Mouse (Mus musculus) adrenal gland, postnatal 25 days (tissue): ENCODE measurements around the gene Guca1b. TPM values are rescaled to one million over a fixed set of nuclear protein-coding genes. Genes with fewer than 3 reads are reported as not detected.
"Not testable (repeated sequence)": the region's sequence is repeated elsewhere in the genome, so short reads cannot be mapped to it uniquely, and the experiment has no call there.

Experiments used
- DNase-seq: peaks from one replicate; pipeline ENCODE4 v3.0.0; 2021; ENCODE audit warnings: mixed read lengths
- total RNA-seq: library from RNA; stranded (reverse); gene quantifications from 2 replicates; pipeline ENCODE4 v1.2.3, GENCODE M21; 2021

Gene Guca1b
- total RNA-seq, 1 experiment from 2014 or later: 1.6 TPM

DNA sequence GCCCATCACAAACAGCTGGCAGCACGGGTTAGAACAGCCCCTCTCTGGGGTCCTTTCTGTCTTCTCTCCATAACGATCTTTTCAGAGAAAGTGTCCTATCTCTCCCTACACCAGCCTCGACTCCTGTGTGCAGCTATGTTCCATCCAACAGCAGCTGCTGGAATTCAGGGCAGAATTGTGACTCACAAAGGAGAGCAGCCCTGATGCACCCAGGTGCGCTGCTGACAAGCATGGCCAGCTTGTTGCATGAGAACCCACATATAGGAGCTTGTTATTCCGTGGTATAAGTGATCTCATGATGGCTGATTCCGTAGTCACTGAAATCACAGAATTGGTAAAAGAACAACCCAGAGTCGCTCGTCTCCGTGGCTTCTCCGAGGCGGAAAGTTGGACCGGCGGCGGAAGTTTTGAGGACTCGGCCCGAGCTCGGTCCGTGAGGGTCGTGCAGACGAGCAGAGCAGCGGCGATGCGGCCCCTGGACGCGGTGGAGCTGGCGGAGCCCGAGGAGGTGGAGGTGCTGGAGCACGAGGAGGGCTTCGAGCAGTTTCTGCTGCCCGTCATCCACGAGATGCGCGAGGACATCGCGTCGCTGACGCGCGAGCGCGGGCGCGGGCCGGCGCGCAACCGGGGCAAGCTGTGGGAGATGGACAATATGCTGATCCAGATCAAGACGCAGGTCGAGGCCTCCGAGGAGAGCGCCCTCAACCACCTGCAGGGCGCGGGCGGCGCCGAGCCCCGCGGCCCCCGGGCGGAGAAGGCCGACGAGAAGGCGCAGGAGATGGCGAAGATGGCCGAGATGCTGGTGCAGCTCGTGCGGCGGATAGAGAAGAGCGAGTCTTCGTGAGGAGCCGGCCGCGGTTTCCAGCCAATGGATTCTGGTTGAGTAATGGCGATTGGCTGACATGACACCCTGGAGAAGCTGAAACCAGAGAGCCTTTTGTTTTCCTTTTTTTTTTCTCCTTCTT lies 25.0 kb downstream of the Guca1b start:
- DNase-seq: not testable (repeated sequence)

DNA sequence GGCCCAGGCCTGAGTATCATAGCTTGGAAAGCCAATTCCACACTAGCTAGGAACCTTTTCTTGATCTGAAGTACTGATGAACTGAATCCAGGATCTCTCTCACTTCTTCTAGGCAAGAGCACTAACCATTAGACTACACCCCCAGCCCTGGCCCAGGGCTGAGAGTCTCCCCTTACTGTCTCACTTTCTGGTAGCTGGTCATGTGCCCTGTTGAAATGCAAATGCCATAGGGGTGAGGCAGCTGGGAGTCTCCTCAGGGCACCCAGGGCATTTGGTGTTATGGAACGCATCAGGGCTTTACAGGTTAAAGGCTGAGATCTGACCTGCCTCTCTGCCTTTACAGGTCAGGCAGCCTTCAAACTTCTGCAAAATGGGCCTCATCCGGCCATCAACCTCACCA lies 35.0 kb downstream of the Guca1b start:
- DNase-seq: no peak

DNA sequence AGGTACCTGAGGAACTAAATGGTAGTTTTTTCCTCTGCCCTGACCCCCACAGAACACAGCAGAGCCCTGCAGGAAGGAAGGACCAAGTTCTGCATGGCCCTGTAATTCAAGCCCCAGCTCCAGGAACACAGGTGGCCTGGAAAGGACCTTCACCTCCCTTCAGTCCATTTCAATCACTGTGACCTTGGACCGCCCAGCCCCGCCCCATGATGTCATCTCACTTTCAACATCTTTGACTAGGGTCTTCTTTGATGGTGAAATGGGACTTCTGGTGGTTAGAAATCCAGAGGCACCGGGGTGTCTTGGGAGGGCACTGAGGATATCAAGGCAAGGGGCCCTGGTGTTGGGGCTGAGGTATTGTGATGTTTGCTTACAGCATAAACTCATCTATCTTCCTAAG lies 36.4 kb downstream of the Guca1b start:
- DNase-seq: no peak

DNA sequence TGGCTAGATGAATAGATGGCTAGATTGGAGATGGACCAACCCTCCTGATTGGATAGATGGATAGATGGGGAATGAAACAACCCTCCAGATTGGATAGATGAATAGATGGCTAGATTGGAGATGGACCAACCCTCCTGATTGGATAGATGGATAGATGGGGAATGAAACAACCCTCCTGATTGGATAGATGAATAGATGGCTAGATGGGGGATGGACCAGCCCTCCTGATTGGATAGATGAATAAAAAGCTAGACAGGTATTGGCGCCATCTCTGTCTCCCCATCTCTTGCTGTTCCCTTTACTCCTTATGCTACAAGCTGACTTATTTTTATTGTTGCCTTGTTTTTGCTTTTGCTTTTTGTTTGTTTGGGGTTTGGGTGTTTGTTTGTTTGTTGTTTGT lies 37.4 kb downstream of the Guca1b start:
- not testable (repeated sequence) for DNase-seq

DNA sequence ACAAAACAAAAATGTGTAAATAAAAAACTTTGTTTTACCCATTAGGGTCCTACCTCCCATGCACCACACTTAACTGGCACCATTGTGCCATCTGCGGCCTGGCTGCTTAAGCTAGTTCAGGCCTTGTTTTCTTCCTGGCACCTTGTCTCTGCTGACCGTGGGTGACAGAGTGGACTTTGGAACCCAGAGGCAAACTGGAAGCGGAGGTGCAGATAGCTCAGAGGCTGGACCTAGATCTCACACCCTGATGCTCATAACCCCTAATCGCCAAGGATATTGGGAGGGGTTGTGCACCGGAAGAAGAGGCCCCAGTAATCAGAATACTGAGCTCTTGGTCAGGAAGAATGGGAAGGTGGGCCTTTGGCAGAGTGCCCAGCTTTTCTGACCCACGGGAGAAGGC lies 39.0 kb downstream of the Guca1b start:
- DNase-seq: no peak

DNA sequence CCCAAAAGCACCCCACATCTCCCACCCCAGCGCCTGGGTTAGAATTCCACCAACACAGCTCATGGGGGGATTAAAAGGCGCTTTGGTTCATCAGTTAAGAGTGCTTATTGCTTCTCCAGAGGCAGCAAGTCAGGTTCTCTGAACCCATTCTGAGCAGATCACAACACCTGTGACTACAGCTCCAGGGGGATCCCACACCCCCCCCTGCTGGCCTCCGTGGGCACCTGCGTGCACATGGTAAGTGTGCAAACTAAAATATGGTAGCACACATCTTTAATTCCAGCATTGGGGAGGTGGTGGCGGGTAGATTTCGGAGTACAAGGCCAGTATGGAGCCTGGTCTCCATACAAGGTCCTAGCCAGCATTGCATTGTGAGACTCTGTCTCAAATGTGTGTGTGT lies 42.1 kb downstream of the Guca1b start:
- DNase-seq: no peak

DNA sequence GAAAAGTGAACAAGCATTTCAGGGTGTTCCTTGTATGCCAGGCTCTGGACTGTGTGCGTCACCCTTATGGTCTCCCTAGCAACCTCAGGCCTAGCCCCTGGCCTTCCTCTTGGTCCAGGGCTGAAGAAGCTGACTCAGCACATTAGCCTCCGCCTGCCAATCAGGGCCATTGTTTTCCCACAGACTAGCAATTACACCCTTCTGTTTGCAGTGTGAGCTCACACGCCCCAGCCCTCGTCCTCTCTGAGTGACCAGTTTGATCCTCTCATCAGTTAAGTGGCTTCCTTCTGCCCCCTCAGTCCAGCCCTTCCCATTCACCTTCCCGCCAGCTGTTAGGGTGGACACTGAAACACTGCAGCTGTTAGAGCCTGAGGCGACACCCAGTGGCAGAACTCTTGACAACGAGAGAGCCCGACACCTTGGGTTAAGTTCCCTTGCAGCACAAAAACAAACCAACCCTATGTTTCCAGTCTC lies 43.7 kb downstream of the Guca1b start:
- DNase-seq: peak; percentile 38

DNA sequence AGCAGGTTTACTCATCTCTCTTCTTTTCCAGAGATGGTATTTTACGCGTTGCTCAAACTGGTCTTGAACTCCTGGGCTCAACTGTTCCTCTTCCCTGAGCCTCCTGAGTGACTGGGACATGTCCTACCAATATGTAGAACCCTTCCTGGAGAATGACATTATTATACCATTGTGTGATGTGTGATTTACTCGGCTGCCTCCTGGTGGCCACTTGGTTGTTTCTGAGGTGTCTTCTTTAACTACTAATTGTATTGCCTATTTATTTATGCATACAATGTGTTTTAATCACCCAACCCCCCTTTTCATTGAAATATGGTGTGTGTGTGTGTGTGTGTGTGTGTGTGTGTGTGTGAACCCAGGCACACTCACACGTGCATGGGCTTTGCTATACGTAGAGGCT lies 45.6 kb downstream of the Guca1b start:
- DNase-seq: no peak

DNA sequence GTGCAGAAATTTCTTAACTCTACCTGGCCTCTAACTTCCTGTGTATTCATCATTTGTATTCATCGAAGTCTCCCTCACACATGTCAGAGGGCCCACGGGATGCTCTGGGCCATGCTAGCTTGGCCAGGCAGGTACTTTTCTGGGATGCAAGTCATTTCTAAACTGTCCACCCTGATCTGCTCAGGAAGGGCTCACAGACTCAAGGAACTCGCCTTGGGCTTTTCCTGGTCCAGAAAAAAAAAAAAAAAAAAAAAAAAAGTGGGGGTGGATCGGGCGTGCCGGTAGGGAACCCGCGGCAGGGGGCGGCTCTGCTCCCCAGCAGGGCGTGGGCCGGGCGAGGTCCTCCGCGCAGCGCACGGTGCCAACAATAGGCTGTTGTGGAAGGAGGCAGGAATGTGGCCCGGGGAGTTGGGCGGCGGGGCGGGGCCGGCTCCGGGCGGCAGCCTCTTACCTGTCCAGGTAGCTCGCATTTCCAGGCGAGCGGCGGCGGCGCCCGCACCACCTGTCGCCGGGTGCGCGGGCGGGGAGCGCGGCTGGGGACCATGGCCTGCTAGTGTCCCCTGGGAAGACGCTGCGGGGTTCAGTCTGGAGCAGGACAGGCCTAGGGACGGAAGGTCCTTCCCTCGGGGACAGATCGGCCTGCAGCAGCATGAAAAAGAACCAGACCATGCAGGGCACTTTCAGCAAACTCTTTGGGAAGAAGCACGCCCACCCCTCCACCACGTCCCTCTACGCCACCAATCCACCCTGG lies 51.1 kb downstream of the Guca1b start, which contains the start of gene AI661453:
AI661453 (plus strand) TSS at position 460 of the 751 bp plus-strand sequence.
- DNase-seq: no peak

DNA sequence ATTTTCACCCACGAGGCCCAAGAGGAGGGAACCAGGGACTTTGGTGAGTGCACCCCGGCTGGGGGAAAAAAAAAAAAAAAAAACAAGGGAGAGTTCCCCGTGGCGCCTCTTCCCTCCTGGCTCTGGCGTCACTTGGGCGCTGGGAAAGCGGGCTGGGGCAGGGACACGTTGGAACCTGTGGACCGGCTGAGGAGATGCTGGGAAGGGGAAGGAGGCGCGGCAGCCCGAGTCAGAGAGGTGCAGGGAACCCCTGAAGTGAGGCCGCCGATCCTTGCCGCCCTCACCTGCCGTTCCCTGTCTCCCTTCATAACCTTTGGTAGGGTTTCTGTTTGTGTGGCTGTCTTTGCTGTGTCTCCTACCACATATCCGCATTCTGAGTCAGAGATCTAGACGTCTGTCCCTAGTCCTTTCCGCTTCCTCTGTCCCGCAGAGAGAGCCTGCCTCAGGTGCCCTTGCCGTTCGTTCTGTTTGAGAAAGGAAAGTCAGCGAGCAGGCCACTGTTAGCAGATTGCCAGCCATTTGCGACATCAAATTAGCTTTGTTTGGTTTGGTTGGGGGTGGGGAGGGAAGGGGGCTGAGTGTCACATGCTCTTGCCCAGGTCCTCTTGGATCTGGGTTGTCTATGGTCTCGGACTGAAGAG lies 51.8 kb downstream of the Guca1b start, which contains the start of gene 1700001C19Rik:
1700001C19Rik (minus strand) TSS at position 470 of the 641 bp plus-strand sequence.
- DNase-seq: no peak

DNA sequence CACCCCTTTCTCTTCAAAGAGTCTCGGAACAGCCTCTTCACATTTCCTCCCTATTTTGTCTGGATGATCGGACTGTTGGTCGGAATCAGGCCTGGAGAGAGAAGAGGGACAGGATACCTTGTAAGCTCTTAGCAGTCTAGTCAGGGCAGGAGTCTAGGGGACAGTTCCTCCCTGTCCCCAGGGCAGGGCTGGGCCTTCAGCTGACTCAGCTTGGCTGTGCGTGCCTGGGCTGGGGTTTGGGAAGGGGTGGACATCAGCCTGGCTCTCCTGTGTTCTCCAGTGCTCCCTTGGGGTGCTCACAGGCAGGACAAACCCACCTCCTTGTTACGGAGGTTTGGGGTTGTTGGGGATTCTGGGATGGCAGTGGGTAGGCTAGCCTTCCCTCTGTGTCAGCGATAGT lies 53.4 kb downstream of the Guca1b start:
- no peak for DNase-seq

DNA sequence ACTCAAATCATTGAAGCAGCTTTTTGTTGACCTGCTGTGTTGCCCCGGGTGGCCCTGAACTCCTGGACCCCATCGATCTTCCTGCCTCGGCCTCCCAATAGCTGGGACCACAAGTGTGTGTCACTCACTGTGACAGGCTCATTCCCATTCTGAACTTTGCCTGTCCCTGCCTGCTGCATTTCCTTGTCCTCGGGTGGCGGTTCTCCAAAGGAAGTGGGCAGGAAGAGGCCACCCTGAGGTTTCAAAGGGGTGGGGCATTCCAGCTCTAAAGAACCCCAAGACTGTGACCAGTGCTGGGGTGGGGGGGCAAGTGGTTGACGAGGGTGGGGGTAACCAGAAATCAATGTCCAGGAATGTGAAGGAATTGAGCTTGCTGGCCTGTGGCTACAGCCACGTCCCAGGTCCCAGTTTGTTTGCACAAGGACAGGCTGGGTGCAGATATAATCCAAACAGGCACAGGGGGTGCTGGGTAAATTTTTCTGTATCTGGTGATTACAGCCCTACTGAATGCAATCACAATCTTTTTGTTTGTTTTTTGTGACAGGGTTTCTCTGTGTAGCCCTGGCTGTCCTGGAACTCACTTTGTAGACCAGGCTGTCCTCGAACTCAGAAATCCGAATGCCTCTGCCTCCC lies 54.3 kb downstream of the Guca1b start:
- no peak for DNase-seq

DNA sequence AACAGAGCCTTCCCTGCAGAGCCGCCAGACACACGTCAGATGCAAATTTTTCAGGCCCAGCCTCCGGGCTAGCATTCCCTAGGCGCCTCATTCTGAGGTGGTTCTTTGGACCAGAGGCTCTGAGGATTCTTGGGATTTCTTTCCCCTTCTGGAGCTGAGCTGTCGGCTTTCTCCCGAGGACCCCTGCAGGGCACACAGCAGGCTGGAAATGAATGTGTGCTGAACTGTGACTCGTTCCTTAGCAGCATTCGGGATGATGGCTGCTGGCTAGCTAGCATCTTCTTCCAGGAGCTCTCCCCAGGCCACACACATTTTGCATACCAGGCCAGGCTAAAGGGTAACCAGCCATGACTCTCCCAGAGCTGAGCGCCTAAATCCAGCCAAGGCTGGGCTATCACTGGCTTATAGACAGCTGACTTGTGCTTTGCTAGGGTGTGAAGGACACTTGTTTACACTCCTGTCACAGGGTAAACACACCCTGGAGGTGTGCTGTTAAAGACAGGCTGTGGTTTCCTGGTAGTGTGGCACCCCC lies 55.2 kb downstream of the Guca1b start:
- no peak for DNase-seq

DNA sequence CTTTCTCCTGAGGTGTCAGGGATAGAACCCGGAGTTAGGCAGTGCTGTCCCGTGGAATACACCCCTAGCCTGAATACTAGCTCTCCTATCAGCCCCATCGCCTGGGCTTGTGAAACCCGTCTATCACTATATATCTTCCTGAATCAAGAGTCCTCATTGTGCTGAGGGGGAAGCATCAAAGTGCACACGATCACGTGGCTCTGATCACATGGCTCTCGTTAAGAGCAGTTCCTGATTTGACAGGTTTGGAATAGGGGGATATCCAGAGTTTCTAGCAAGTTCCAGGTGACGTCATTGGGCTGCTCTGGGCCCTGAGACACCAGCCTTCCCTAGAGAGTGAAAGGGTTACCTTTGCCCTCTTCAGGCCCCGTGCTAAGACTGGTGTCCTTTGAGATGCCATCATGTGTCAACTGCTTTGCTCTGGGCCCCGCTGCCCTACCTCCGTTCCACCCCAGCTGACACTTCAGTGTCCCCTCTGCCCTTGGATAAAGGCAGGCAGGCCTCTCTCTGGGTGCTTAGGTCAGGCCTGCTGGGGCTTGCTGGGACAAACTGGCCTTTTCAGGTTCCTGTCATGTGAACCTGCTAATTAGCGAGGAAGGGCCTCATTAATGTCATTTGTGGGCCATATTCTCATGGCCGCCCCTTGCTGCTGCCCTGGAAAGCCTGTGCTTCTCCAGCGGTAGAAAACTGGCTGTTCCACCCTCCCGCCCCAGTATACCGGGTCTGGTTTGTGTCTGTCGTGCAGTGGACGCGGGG lies 56.3 kb downstream of the Guca1b start:
- no peak for DNase-seq

DNA sequence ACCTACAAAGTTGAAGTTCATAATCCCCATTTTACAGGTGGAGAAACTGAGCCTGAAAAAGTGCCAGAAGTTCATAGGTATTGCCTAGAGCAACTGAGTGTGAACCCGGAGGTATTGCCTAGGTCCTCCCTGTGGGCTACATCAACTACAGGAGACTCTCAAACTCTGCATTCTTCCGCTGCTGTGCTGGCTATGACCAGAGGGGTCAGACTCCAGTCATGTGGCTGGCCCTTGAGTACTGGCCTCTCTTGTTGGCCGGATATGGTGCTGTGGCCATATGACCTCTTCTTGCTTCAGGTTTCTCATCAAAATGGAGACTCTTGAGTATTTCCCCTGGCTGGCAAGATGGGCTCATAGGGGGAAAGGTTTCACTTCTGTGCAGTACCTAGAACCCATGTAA lies 57.1 kb downstream of the Guca1b start:
- DNase-seq: no peak

Other genes with a start within 250 kb of the Guca1b start
- gene Mrps10, start 16.5 kb upstream of the Guca1b start, total RNA-seq: 47.5 and 53.5 TPM in 2 replicates
- 2.2 TPM in 1 of 2 replicates, not detected in the other for gene Guca1a, start 15.2 kb downstream of the Guca1b start, total RNA-seq
- gene AI661453, start 51.2 kb downstream of the Guca1b start, total RNA-seq: 0.73 and 0.86 TPM in 2 replicates
- gene 1700001C19Rik, start 52.0 kb downstream of the Guca1b start, total RNA-seq: not detected in 2 replicates
- 21.1 and 25.7 TPM in 2 replicates for gene Taf8, start 116.9 kb downstream of the Guca1b start, total RNA-seq
- gene Ccnd3, start 119.7 kb downstream of the Guca1b start, total RNA-seq: 385 and 429 TPM in 2 replicates
- gene Bysl, start 226.1 kb downstream of the Guca1b start, total RNA-seq: 15.5 and 22.0 TPM in 2 replicates
- 38.7 and 40.5 TPM in 2 replicates for gene Med20, start 226.2 kb downstream of the Guca1b start, total RNA-seq
- gene Gm20517, start 226.2 kb downstream of the Guca1b start, total RNA-seq: 1.4 and 3.9 TPM in 2 replicates
- gene Usp49, start 245.3 kb downstream of the Guca1b start, total RNA-seq: 8.8 and 9.3 TPM in 2 replicates